Mouse (Mus musculus) bone marrow macrophage, adult 2 months (primary cell): ENCODE measurements around the gene Ahnak.

Experiments used
- CTCF ChIP-seq: IDR thresholded peaks from 2 replicates; pipeline ENCODE4 v1.5.1; 2012; ENCODE audit warnings: low read depth, mild to moderate bottlenecking, low read length, moderate library complexity
- POLR2A ChIP-seq: IDR thresholded peaks from 2 replicates; pipeline ENCODE4 v1.6.1; 2012; ENCODE audit warnings: mild to moderate bottlenecking, low read depth, low read length, borderline replicate concordance

DNA sequence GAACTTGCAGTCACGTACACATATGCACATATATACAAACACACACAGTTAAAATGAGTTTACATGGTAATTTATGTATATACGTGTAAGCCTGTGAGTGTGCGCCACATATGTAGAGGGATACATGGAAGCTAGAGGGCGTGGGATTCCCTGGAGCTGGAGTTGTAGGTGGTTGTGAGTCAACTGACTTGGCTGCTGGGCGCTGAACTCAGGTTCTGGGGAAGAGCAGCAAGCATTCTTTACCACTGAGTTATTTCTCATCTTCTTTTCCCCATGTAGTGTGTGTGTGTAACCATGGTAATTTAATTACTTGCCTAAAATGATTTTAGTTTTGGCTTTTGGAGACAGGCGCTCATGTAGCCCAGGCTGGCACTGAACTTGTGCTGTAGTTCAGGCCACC lies 7.5 kb downstream of the Ahnak start:
- TF ChIP-seq CTCF (no peak), POLR2A (no peak)
